Mouse (Mus musculus): Measurements from ENCODE around the gene Col4a1.

Col4a1 gene

DNA sequence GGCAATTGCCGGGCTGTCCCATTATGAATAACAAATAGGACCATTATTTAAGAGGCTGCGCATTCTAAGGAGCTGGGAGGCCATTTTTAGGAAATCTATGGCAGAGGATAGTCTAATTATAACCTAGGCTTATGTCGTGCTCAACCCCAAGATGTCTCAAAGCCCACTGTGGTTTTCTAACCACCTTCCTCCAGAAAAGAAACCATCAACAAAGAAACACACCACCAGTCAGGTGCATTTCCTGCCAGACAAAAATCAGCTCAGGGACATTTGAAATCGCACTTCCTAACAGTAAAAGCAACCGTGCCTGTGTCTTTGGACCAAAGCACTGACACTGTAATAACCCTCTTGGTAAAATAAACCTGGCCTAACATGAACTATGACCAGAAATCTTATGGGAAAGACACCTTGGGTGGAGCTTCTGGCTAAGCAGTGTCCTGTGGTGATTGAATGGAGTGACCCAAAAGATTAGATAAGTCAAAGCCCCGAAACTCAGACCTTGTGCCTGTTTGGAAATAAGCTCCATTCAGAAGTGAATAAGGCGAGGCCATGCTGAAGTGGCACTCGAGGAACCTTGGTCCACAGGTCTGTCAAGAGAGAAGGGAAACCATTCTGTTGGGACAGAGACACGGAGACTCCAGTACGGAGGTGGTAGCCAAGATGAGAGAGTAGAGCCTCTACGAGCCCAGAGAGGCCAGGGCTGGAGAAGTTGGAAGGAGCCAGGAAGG lies 131.0 kb downstream of the Col4a1 start:
- DNase-seq (ENCODE audit: low read depth, low spot score): no peak

GRCm38 (mm10) chr8:11179869-11180268 lies 132.8 kb downstream of the Col4a1 start:
- DNase-seq (ENCODE audit: low read depth, low spot score): no peak

GRCm38 (mm10) chr8:11176393-11176792 lies 136.2 kb downstream of the Col4a1 start:
- DNase-seq (ENCODE audit: low read depth, low spot score): no peak

DNA sequence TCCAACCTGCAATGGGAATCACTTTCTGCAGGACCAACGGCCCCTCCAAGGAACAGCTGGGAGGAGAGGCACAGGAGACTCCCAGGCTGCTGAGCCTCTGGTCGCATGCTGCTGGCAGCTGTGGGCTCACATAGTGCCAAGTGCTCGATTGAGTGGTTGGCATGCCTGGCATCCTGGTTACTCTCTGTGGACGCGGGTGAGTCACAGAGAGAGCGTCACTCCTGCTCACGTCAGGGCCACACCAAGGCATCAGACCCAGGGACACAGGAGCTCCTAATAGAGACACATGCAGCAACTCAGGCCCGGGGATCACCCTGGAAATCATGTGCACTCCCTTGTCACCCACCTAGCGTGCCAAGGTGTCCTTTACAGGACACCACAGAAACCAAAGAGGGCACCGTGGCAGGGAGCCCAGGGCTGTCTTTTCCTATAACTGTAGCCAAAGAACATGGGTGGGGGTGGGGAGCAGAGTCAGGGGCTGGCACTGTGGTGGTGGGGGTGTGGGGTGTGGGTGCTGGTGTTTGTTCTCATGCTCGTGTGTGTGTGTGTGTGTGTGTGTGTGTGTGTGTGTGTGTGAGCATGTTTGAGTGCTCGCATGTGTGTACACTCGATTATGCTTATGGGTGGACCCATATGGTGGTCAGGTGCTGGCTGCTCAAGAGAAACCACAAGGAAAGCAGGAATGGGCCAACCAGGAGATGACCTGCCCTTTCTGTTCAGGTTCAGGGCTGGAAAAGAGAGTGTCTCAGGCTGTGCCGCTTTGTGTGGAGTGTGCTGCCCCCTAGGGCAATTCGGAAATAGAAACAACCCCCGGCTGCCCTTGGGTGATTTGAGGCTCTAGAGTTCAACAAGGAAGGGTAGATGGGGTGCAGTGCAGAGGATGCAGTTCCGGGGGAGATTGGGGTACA lies 139.1 kb downstream of the Col4a1 start:
- DNase-seq (ENCODE audit: low read depth, low spot score): peak; percentile 48

- no peak for DNase-seq (ENCODE audit: low read depth, low spot score)
Observed at GRCm38 (mm10) chr8:11171526-11171925, 141.1 kb downstream of the Col4a1 start.

GRCm38 (mm10) chr8:11169383-11169782 lies 143.2 kb downstream of the Col4a1 start:
- DNase-seq (ENCODE audit: low read depth, low spot score): no peak

DNA sequence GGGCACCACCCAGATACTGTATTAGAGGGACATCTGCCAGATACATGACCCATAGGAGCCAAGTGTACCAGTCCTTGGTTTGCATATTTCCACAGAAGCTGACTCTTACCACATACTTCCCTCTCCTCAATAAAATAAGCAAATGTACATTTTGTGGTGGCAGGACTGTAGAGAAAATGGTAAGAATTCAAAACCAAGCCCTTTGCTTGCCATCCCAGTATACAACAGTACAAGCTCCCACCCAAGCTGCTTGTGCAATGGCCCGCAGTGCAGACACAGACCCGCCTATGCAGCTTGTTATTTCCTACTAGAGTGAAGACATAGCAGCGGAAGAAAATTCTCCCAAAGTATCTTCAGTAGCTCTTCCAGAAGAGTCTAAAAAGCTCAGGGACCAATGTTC lies 143.8 kb downstream of the Col4a1 start:
- no peak for DNase-seq (ENCODE audit: low read depth, low spot score)

DNA sequence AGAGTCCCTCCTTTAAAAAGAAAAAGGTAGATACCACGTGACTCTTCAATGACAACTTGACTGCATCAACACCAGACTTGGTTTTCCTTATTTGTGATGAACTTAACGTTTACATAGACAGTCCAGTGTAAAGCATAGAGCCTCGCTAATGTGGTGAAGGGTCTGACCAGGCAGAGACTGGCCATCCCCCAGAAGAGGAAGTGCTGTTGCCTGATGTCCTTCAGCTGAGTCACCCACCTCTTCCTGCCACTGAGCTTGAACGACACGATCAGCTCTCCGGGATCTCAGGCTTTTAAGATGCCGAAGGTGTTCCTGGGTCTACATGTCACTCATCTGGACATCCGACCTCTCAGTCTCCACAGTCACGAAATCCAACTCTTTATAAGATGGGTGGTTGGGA lies 144.7 kb downstream of the Col4a1 start:
- DNase-seq (ENCODE audit: low read depth, low spot score): no peak

- peak; percentile 76 for DNase-seq (ENCODE audit: low read depth, low spot score)
Observed at GRCm38 (mm10) chr8:11165592-11165991, 147.0 kb downstream of the Col4a1 start.

GRCm38 (mm10) chr8:11156319-11156692 lies 156.3 kb downstream of the Col4a1 start:
- no peak for DNase-seq (ENCODE audit: low read depth, low spot score)

DNA sequence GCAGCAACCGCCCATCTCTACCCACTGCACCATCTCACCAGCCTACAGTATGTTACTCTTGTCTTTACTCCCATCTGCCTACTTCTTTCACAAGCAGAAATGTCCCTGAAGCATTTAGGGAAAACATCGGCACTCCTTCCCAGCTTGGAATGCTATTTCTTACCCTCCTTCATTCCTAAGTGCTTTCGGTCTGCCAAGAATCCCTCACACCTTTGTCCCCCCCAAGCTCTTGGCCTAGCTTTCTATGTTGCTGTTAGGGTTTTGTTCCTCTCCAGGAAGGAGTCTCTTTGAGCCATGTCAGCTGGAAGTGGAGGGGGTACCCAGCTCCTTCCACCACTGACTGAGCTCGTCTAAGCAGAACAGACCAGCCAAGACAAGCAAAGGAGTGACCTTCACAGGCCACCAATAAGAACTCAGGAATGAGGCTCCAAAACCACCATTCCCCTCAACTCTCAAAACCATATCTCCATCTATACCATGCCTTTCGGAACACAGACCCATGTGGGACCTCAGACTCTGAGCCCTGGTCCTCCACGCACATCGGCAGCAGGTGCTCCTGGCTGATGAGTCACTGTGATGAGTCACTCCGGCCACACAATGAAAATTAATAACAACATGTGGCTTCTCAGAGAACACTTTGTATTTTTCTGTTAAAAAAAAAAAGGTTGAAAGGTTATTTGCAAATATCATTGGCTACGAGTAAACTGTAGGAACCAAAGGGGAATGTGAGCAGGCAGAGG lies 156.9 kb downstream of the Col4a1 start:
- no peak for DNase-seq (ENCODE audit: low read depth, low spot score)

GRCm38 (mm10) chr8:11150268-11150667 lies 162.4 kb downstream of the Col4a1 start:
- no peak for DNase-seq (ENCODE audit: low read depth, low spot score)

GRCm38 (mm10) chr8:11149201-11149810 lies 163.3 kb downstream of the Col4a1 start:
- DNase-seq (ENCODE audit: low read depth, low spot score): no peak

DNA sequence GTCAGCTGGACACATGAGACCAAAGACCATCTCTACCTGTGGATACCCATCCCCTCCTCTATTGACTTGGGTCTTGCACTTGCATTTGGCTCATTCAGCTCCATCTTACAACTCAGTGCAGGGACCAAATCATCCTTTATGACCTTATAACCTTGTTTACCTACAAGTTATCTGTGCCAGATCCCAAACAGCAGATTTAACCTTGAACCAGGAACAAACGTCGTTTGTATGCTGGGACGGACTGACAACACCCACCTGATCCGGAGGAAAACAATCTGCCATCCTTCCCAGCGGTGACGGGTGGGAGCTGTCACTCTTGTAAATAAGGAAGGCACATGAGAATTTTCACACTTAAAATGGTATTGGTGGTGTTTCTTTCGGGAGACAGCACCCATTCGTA lies 163.8 kb downstream of the Col4a1 start:
- no peak for DNase-seq (ENCODE audit: low read depth, low spot score)
